Mouse (Mus musculus) midbrain, embryonic 12.5 days (tissue): ENCODE measurements around the gene Shmt2. TPM values are rescaled to one million over a fixed set of nuclear protein-coding genes. Genes with fewer than 3 reads are reported as not detected.
A peak's percentile ranks its signal among the peaks of the same experiment; 100 is the strongest.

Experiments used
- ATAC-seq: fragments of 200-750 bp; cut with Nextera tagmentation; 2 replicates; pipeline ENCODE4 v1.8.0; 2017; ENCODE audit warnings: low read depth, moderate TSS enrichment, moderate library complexity; ENCODE audit not compliant: low FRiP score
- H3K27ac ChIP-seq: fragments of 300-500 bp; sonication (generic); replicated peaks from 2 replicates; pipeline ENCODE4 v1.5.1; 2016; ENCODE audit warnings: mild to moderate bottlenecking
- H3K27me3 ChIP-seq: fragments of 300-500 bp; sonication (generic); 2 replicates; pipeline ENCODE4 v1.6.1; 2016; ENCODE audit warnings: mild to moderate bottlenecking
- H3K36me3 ChIP-seq: fragments of 300-500 bp; sonication (generic); 2 replicates; pipeline ENCODE4 v1.6.1; 2016
- H3K4me1 ChIP-seq: fragments of 300-500 bp; sonication (generic); 2 replicates; pipeline ENCODE4 v1.6.1; 2016
- H3K4me2 ChIP-seq: fragments of 300-500 bp; sonication (generic); replicated peaks from 2 replicates; pipeline ENCODE4 v1.6.1; 2016; ENCODE audit warnings: mild to moderate bottlenecking, moderate library complexity
- H3K4me3 ChIP-seq: fragments of 300-500 bp; sonication (generic); 2 replicates; pipeline ENCODE4 v1.5.1; 2016; ENCODE audit warnings: mild to moderate bottlenecking
- H3K9ac ChIP-seq: fragments of 300-500 bp; sonication (generic); replicated peaks from 2 replicates; pipeline ENCODE4 v1.6.1; 2016; ENCODE audit warnings: mild to moderate bottlenecking, moderate library complexity
- H3K9me3 ChIP-seq: fragments of 300-500 bp; sonication (generic); 2 replicates; pipeline ENCODE4 v1.6.1; 2016; ENCODE audit warnings: mild to moderate bottlenecking
- WGBS: fragments of 180-500 bp; shearing (Covaris S2); methylation state at CpG from one replicate; pipeline ENCODE4 v1.1.7; 2016; 5-methylcytosine and 5-hydroxymethylcytosine counted together
- polyA plus RNA-seq: library from polyadenylated mRNA; unstranded; fragments of >200 nt; fragmentation: Nextera tagmentation; extraction: Ambion mirVana; gene quantifications from 2 replicates; pipeline ENCODE4 v1.2.1, GENCODE M21; 2016

The Shmt2 gene
- polyA plus RNA-seq, 1 experiment from 2014 or later: 77.8 TPM

GRCm38 (mm10) chr10:127488856-127489255, 33.4 kb downstream of the Shmt2 start:
- H3K9ac ChIP-seq: no peak overlapping the region
- no peak overlapping the region for H3K27ac ChIP-seq
- 90% methylated on average over 7 of the region's 7 CpGs for WGBS
- no peaks in the 10 kb centered on the region for H3K27me3 ChIP-seq
- ATAC-seq: no peak
- no peaks in the 10 kb centered on the region for H3K9me3 ChIP-seq
- H3K4me1 ChIP-seq: no peaks in the 10 kb centered on the region
- H3K36me3 ChIP-seq: peaks cover 80% of the 10 kb centered on the region
- H3K4me3 ChIP-seq: no peak overlapping the region
- no peak overlapping the region for H3K4me2 ChIP-seq

- Histone ChIP-seq H3K4me3 (no peak overlapping the region), H3K27ac (no peak overlapping the region), H3K9me3 (no peaks in the 10 kb centered on the region), H3K4me1 (no peaks in the 10 kb centered on the region), H3K4me2 (no peak overlapping the region), H3K9ac (no peak overlapping the region), H3K36me3 (peaks cover 79% of the 10 kb centered on the region), H3K27me3 (no peaks in the 10 kb centered on the region)
- WGBS: 91% methylated on average over 10 of the region's 10 CpGs
- no peak for ATAC-seq
Measured at GRCm38 (mm10) chr10:127485235-127485634, 37.0 kb downstream of the Shmt2 start.

- no peaks in the 10 kb centered on the region for H3K27me3 ChIP-seq
- WGBS: 90% methylated on average over 19 of the region's 19 CpGs
- H3K27ac ChIP-seq: no peak overlapping the region
- no peak overlapping the region for H3K4me3 ChIP-seq
- no peaks in the 10 kb centered on the region for H3K4me1 ChIP-seq
- no peak for ATAC-seq
- H3K9ac ChIP-seq: no peak overlapping the region
- peaks cover 64% of the 10 kb centered on the region for H3K36me3 ChIP-seq
- no peaks in the 10 kb centered on the region for H3K9me3 ChIP-seq
- H3K4me2 ChIP-seq: no peak overlapping the region
Measured at GRCm38 (mm10) chr10:127480833-127481813, 41.1 kb downstream of the Shmt2 start.

GRCm38 (mm10) chr10:127479131-127479530, 43.1 kb downstream of the Shmt2 start:
- Histone ChIP-seq H3K9ac (no peak overlapping the region), H3K27ac (no peak overlapping the region), H3K4me2 (no peak overlapping the region), H3K4me3 (no peak overlapping the region), H3K36me3 (peaks cover 59% of the 10 kb centered on the region), H3K27me3 (no peaks in the 10 kb centered on the region), H3K4me1 (no peaks in the 10 kb centered on the region), H3K9me3 (no peaks in the 10 kb centered on the region)
- ATAC-seq: no peak
- WGBS: 93% methylated on average over 4 of the region's 4 CpGs

GRCm38 (mm10) chr10:127477301-127477700, 44.9 kb downstream of the Shmt2 start:
- Histone ChIP-seq H3K9me3 (no peaks in the 10 kb centered on the region), H3K4me3 (no peak overlapping the region), H3K4me2 (no peak overlapping the region), H3K4me1 (no peaks in the 10 kb centered on the region), H3K27me3 (no peaks in the 10 kb centered on the region), H3K27ac (no peak overlapping the region), H3K9ac (0 out of 2 replicates have a peak overlapping the region, but pooled peaks have one; percentile 4), H3K36me3 (peaks cover 53% of the 10 kb centered on the region)
- 84% methylated on average over 7 of the region's 7 CpGs for WGBS
- ATAC-seq: no peak

GRCm38 (mm10) chr10:127476541-127476940, 45.7 kb downstream of the Shmt2 start:
- Histone ChIP-seq H3K36me3 (peaks cover 55% of the 10 kb centered on the region), H3K4me3 (no peak overlapping the region), H3K27ac (no peak overlapping the region), H3K27me3 (no peaks in the 10 kb centered on the region), H3K9me3 (no peaks in the 10 kb centered on the region), H3K9ac (no peak overlapping the region), H3K4me1 (no peaks in the 10 kb centered on the region), H3K4me2 (no peak overlapping the region)
- ATAC-seq: no peak
- 94% methylated on average over 3 of the region's 3 CpGs for WGBS

- peaks cover 46% of the 10 kb centered on the region for H3K36me3 ChIP-seq
- no peaks in the 10 kb centered on the region for H3K27me3 ChIP-seq
- H3K9me3 ChIP-seq: no peaks in the 10 kb centered on the region
- no peak overlapping the region for H3K4me3 ChIP-seq
- H3K4me2 ChIP-seq: no peak overlapping the region
- H3K27ac ChIP-seq: no peak overlapping the region
- no peaks in the 10 kb centered on the region for H3K4me1 ChIP-seq
- no peak overlapping the region for H3K9ac ChIP-seq
- no peak for ATAC-seq
- 94% methylated on average over 4 of the region's 4 CpGs for WGBS
Measured at GRCm38 (mm10) chr10:127475175-127475574, 47.1 kb downstream of the Shmt2 start.

- Histone ChIP-seq H3K27ac (no peak overlapping the region), H3K4me2 (no peak overlapping the region), H3K4me1 (no peaks in the 10 kb centered on the region), H3K27me3 (no peaks in the 10 kb centered on the region), H3K9ac (no peak overlapping the region), H3K9me3 (no peaks in the 10 kb centered on the region), H3K36me3 (peaks cover 52% of the 10 kb centered on the region), H3K4me3 (no peak overlapping the region)
- ATAC-seq: no peak
- 92% methylated on average over 9 of the region's 9 CpGs for WGBS
Measured at GRCm38 (mm10) chr10:127472722-127473121, 49.5 kb downstream of the Shmt2 start.

- peaks cover 46% of the 10 kb centered on the region for H3K36me3 ChIP-seq
- H3K4me2 ChIP-seq: no peak overlapping the region
- no peak for ATAC-seq
- H3K4me1 ChIP-seq: no peaks in the 10 kb centered on the region
- no peaks in the 10 kb centered on the region for H3K27me3 ChIP-seq
- no peak overlapping the region for H3K9ac ChIP-seq
- H3K4me3 ChIP-seq: no peak overlapping the region
- no peak overlapping the region for H3K27ac ChIP-seq
- 72% methylated on average over 15 of the region's 15 CpGs for WGBS
- H3K9me3 ChIP-seq: no peaks in the 10 kb centered on the region
Measured at GRCm38 (mm10) chr10:127471281-127471988, 50.8 kb downstream of the Shmt2 start.

Other genes starting within 250 kb of the Shmt2 start
- gene Mbd6, start 233.4 kb downstream of the Shmt2 start, polyA plus RNA-seq: 20.3 and 21.7 TPM in 2 replicates
- gene Mars, start 210.7 kb downstream of the Shmt2 start, polyA plus RNA-seq: 156 and 166 TPM in 2 replicates
- gene Arhgap9, start 200.5 kb downstream of the Shmt2 start, polyA plus RNA-seq: 0.86 and 1.1 TPM in 2 replicates
- 3.7 and 4.1 TPM in 2 replicates for gene Gli1, start 180.5 kb downstream of the Shmt2 start, polyA plus RNA-seq
- not detected in 2 replicates for gene Inhbe, start 168.0 kb downstream of the Shmt2 start, polyA plus RNA-seq
- not detected in 2 replicates for gene Inhbc, start 152.0 kb downstream of the Shmt2 start, polyA plus RNA-seq
- gene R3hdm2, start 142.1 kb downstream of the Shmt2 start, polyA plus RNA-seq: 40.7 and 42.1 TPM in 2 replicates
- 0.89 and 1.6 TPM in 2 replicates for gene Stac3, start 20.8 kb downstream of the Shmt2 start, polyA plus RNA-seq
- gene Ndufa4l2, start 7.5 kb downstream of the Shmt2 start, polyA plus RNA-seq: 7.0 and 7.6 TPM in 2 replicates
- 55.9 and 58.2 TPM in 2 replicates for gene Nxph4, start 12.1 kb upstream of the Shmt2 start, polyA plus RNA-seq
- gene Lrp1, start 98.7 kb upstream of the Shmt2 start, polyA plus RNA-seq: 94.0 and 98.1 TPM in 2 replicates
- gene Stat6, start 120.5 kb upstream of the Shmt2 start, polyA plus RNA-seq: 6.1 and 9.0 TPM in 2 replicates
- 10.0 and 10.3 TPM in 2 replicates for gene Nemp1, start 144.5 kb upstream of the Shmt2 start, polyA plus RNA-seq
- gene Nab2, start 146.1 kb upstream of the Shmt2 start, polyA plus RNA-seq: 3.7 and 4.5 TPM in 2 replicates
- 0.47 and 0.71 TPM in 2 replicates for gene Myo1a, start 182.7 kb upstream of the Shmt2 start, polyA plus RNA-seq
- not detected in 2 replicates for gene Tac2, start 202.0 kb upstream of the Shmt2 start, polyA plus RNA-seq
- 6.1 and 6.2 TPM in 2 replicates for gene Zbtb39, start 217.1 kb upstream of the Shmt2 start, polyA plus RNA-seq
- gene Gpr182, start 229.3 kb upstream of the Shmt2 start, polyA plus RNA-seq: 0.41 and 0.46 TPM in 2 replicates
- 0.06 TPM in 1 of 2 replicates, not detected in the other for gene Rdh1, start 237.3 kb upstream of the Shmt2 start, polyA plus RNA-seq
- 0.09 TPM in 1 of 2 replicates, not detected in the other for gene Rdh16f1, start 237.3 kb upstream of the Shmt2 start, polyA plus RNA-seq